Mouse (Mus musculus): ENCODE data around the gene Zfyve1. TPM values are rescaled to one million over a fixed set of nuclear protein-coding genes. Genes with fewer than 3 reads are reported as not detected.

Gene Zfyve1
- polyA plus RNA-seq, 1 experiment from 2014 or later = 13.7 TPM

DNA sequence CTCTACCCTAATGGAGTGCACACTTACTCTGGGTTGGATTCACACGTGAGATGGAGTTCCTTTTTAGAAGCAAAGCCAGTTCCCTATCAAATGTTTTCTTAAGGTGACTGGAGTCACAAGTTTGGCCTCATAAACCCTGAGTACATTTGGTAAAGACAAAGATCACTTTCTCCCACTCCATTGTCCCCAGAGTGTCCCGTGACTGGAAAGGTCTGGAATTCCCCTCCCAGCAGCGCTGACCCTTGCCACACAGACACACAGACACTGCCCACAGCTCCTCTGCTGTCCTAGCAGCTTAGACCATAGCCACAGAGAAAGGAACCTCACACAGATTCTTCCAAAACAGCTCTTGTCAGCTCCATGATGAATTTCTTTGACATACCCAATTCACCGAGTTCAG lies 14.9 kb downstream of the Zfyve1 start:
- DNase-seq (ENCODE audit: low spot score) (no peak), ATAC-seq (no peak)
- Histone ChIP-seq H3K36me3 (ENCODE audit: insufficient read depth, low read length) (peaks cover 7% of the 10 kb centered on the region; the same call in 1 of the 2 replicates), H3K9me3 (ENCODE audit: low read length) (no peaks in the 10 kb centered on the region), H3K4me2 (replicated peaks; ENCODE audit: low read depth, low read length) (no peak overlapping the region), H3K27me3 (replicated peaks; ENCODE audit: insufficient read depth, low read length) (no peaks in the 10 kb centered on the region), H3K4me1 (ENCODE audit: insufficient read depth, low read depth, low read length) (no peaks in the 10 kb centered on the region), H3K4me3 (ENCODE audit: low read depth, low read length) (no peak overlapping the region), H3K27ac (ENCODE audit: low read length) (no peak overlapping the region), H3K9ac (replicated peaks; ENCODE audit: low read depth) (no peak overlapping the region)
- no peak for TF ChIP-seq CTCF (IDR thresholded peaks at IDR 0.05)
- no peak for TF ChIP-seq EP300 (IDR thresholded peaks at IDR 0.05)
- WGBS = 68% methylated on average over 4 of the region's 4 CpGs

DNA sequence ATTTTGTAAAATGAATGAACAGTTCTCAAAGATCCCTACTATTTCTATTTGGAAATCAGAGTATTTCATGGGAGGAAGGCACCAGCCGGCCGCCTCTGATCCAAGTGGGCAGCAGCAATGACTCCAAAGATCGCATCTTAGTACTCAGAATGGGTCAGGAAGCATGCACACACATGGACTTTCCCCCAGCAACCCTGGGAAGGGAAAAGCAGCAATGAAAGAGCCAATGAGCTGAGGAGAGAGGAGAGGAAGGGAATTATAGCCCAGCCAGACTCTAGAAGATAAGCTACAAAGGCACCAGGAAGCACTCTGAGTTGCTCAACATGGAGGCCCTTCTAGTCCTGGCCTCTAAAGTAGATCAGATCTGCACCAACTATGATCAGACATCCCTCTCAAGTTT lies 16.7 kb downstream of the Zfyve1 start:
- H3K4me1 ChIP-seq (ENCODE audit: insufficient read depth, low read depth, low read length) = no peaks in the 10 kb centered on the region
- WGBS = 91% methylated on average over 3 of the region's 3 CpGs
- DNase-seq (ENCODE audit: low spot score) = no peak

DNA sequence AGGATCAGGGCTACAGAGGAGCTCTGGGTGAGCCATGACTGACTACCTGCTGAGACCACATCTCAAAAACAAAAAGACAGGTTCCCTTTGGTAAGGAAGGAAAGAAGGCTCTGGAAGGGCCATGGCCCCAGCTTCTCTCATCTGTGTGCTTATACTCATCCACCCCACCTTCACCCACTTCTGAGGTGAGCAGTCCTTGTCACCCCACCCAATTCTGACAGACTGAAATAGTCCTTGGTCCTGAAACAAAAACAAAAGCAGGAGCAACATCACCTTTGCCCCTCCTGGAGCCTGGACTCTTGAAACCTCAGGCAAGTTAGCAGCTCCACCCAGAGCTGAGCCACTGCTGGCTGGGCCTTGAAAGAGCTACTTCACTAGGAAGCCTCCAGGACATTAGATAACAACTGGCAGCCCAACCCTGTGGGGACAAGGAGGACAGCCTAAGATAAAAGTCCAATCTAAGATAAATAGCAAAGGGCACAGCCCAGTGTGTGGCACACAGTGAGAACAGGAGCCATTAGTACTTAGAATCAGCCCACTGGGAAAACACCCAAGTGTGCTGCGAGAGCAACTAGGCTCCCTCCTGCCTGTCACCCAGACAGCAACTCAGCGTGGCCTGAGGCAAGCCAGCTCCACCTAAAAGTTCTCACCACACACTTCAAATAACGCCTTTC lies 18.0 kb downstream of the Zfyve1 start:
- Histone ChIP-seq H3K4me2 (replicated peaks; ENCODE audit: low read depth, low read length) (no peak overlapping the region), H3K9ac (replicated peaks; ENCODE audit: low read depth) (no peak overlapping the region), H3K27me3 (replicated peaks; ENCODE audit: insufficient read depth, low read length) (no peaks in the 10 kb centered on the region), H3K27ac (ENCODE audit: low read length) (no peak overlapping the region), H3K36me3 (ENCODE audit: insufficient read depth, low read length) (peaks cover 13% of the 10 kb centered on the region; the same call in 1 of the 2 replicates), H3K4me3 (ENCODE audit: low read depth, low read length) (no peak overlapping the region), H3K9me3 (ENCODE audit: low read length) (no peaks in the 10 kb centered on the region), H3K4me1 (ENCODE audit: insufficient read depth, low read depth, low read length) (no peaks in the 10 kb centered on the region)
- ATAC-seq (peak; percentile 26; the same call in 1 of the 2 replicates), DNase-seq (ENCODE audit: low spot score) (no peak)
- 35% methylated on average over 3 of the region's 3 CpGs for WGBS
- TF ChIP-seq CTCF (IDR thresholded peaks at IDR 0.05) (no peak), EP300 (IDR thresholded peaks at IDR 0.05) (no peak)

More for the DNA sequence above, 16.7 kb downstream of the Zfyve1 start:
- Histone ChIP-seq H3K9ac (replicated peaks; ENCODE audit: low read depth) (no peak overlapping the region), H3K27me3 (replicated peaks; ENCODE audit: insufficient read depth, low read length) (no peaks in the 10 kb centered on the region), H3K27ac (ENCODE audit: low read length) (no peak overlapping the region), H3K4me2 (replicated peaks; ENCODE audit: low read depth, low read length) (no peak overlapping the region), H3K9me3 (ENCODE audit: low read length) (no peaks in the 10 kb centered on the region), H3K4me3 (ENCODE audit: low read depth, low read length) (no peak overlapping the region), H3K36me3 (ENCODE audit: insufficient read depth, low read length) (peaks cover 5% of the 10 kb centered on the region; the same call in 1 of the 2 replicates)
- TF ChIP-seq CTCF (IDR thresholded peaks at IDR 0.05) (no peak), EP300 (IDR thresholded peaks at IDR 0.05) (no peak)
- ATAC-seq = no peak

- Histone ChIP-seq H3K9ac (replicated peaks; ENCODE audit: low read depth) (no peak overlapping the region), H3K9me3 (ENCODE audit: low read length) (no peaks in the 10 kb centered on the region), H3K4me2 (replicated peaks; ENCODE audit: low read depth, low read length) (no peak overlapping the region), H3K4me3 (ENCODE audit: low read depth, low read length) (no peak overlapping the region), H3K27me3 (replicated peaks; ENCODE audit: insufficient read depth, low read length) (no peaks in the 10 kb centered on the region), H3K27ac (ENCODE audit: low read length) (no peak overlapping the region), H3K36me3 (ENCODE audit: insufficient read depth, low read length) (peaks cover 14% of the 10 kb centered on the region; the same call in 1 of the 2 replicates), H3K4me1 (ENCODE audit: insufficient read depth, low read depth, low read length) (no peaks in the 10 kb centered on the region)
- 89% methylated on average over 2 of the region's 2 CpGs for WGBS
- DNase-seq (ENCODE audit: low spot score) (no peak), ATAC-seq (no peak)
- TF ChIP-seq CTCF (IDR thresholded peaks at IDR 0.05) (no peak), EP300 (IDR thresholded peaks at IDR 0.05) (no peak)
Measured at GRCm38 (mm10) chr12:83578356-83578755, 18.7 kb downstream of the Zfyve1 start.

GRCm38 (mm10) chr12:83577445-83577844 lies 19.6 kb downstream of the Zfyve1 start:
- Histone ChIP-seq H3K27me3 (replicated peaks; ENCODE audit: insufficient read depth, low read length) (no peaks in the 10 kb centered on the region), H3K27ac (ENCODE audit: low read length) (no peak overlapping the region), H3K4me3 (ENCODE audit: low read depth, low read length) (no peak overlapping the region), H3K9me3 (ENCODE audit: low read length) (no peaks in the 10 kb centered on the region), H3K36me3 (ENCODE audit: insufficient read depth, low read length) (peaks cover 20% of the 10 kb centered on the region; the same call in 1 of the 2 replicates), H3K4me1 (ENCODE audit: insufficient read depth, low read depth, low read length) (no peaks in the 10 kb centered on the region), H3K9ac (replicated peaks; ENCODE audit: low read depth) (no peak overlapping the region), H3K4me2 (replicated peaks; ENCODE audit: low read depth, low read length) (no peak overlapping the region)
- DNase-seq (ENCODE audit: low spot score) = no peak
- WGBS = 95% methylated on average over 5 of the region's 5 CpGs
- no peak for ATAC-seq
- TF ChIP-seq CTCF (IDR thresholded peaks at IDR 0.05) = no peak
- no peak for TF ChIP-seq EP300 (IDR thresholded peaks at IDR 0.05)

GRCm38 (mm10) chr12:83572717-83573116 lies 24.3 kb downstream of the Zfyve1 start:
- ATAC-seq (no peak), DNase-seq (ENCODE audit: low spot score) (no peak)
- Histone ChIP-seq H3K36me3 (ENCODE audit: insufficient read depth, low read length) (peaks cover 33% of the 10 kb centered on the region), H3K27ac (ENCODE audit: low read length) (no peak overlapping the region), H3K9ac (replicated peaks; ENCODE audit: low read depth) (no peak overlapping the region), H3K4me2 (replicated peaks; ENCODE audit: low read depth, low read length) (no peak overlapping the region), H3K9me3 (ENCODE audit: low read length) (no peaks in the 10 kb centered on the region), H3K4me1 (ENCODE audit: insufficient read depth, low read depth, low read length) (no peaks in the 10 kb centered on the region), H3K27me3 (replicated peaks; ENCODE audit: insufficient read depth, low read length) (no peaks in the 10 kb centered on the region), H3K4me3 (ENCODE audit: low read depth, low read length) (no peak overlapping the region)
- WGBS = 81% methylated on average over 5 of the region's 5 CpGs
- TF ChIP-seq EP300 (IDR thresholded peaks at IDR 0.05) (no peak), CTCF (IDR thresholded peaks at IDR 0.05) (no peak)
